Mouse (Mus musculus): ENCODE results near the gene Bet1l. TPM values are rescaled to one million over a fixed set of nuclear protein-coding genes. Genes with fewer than 3 reads are reported as not detected.

Gene Bet1l
- polyA plus RNA-seq, 1 experiment from 2014 or later: 39.5 TPM

DNA sequence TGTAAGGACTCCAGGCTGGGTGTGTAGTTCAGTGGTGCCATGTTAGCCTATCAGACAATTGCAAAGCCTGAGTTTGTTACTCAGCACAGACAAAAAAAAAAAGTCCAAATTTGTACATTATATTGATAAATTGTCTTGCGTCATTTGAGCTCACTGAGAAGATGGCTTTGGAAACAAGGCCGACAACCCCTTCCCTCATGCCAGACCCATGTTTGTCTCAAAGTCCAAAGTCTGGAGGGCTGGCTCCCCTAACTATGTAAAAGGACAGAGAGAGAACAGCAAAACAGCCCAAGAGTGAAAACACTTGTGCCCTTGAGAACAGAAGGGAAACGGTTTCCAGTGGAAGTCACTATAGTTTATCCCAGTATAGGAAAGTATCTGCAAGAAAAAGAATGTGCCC is 23.0 kb upstream of the Bet1l start:
- Histone ChIP-seq H3K9ac (ENCODE audit: low read length) (peak overlapping the region; percentile 80), H3K36me3 (ENCODE audit: control insufficient read depth, insufficient read depth, low read length) (peaks cover 47% of the 10 kb centered on the region), H3K4me3 (ENCODE audit: control insufficient read depth in 1 of 2, insufficient read depth in 1 of 2, low read depth in 1 of 2, low read length in 2 of 2) (peak overlapping the region in 1 of 2 experiments; percentile 76; a peak in 2 of 4 replicates), H3K4me2 (ENCODE audit: low read length) (peak overlapping the region; percentile 74), H3K27ac (replicated peaks in 1 of 2; ENCODE audit: control insufficient read depth in 1 of 2, insufficient read depth in 1 of 2, low read depth in 2 of 2, low read length in 2 of 2) (peak overlapping the region in 1 of 2 experiments; percentile 86; a peak in 2 of 4 replicates), H3K27me3 (ENCODE audit: control insufficient read depth, insufficient read depth, low read length) (no peaks in the 10 kb centered on the region), H3K4me1 (ENCODE audit: control insufficient read depth in 2 of 2, insufficient read depth in 2 of 2, low read length in 2 of 2) (peaks cover 3 to 9% of the 10 kb centered on the region in 2 experiments; a peak in 2 of 4 replicates), H3K9me3 (ENCODE audit: control insufficient read depth, low read length) (no peaks in the 10 kb centered on the region)
- ATAC-seq (ENCODE audit: insufficient number of reproducible peaks, insufficient read depth, low FRiP score, low read depth): no peak
- whole genome bisulfite sequencing: 82% methylated on average over 3 of the region's 3 CpGs

DNA sequence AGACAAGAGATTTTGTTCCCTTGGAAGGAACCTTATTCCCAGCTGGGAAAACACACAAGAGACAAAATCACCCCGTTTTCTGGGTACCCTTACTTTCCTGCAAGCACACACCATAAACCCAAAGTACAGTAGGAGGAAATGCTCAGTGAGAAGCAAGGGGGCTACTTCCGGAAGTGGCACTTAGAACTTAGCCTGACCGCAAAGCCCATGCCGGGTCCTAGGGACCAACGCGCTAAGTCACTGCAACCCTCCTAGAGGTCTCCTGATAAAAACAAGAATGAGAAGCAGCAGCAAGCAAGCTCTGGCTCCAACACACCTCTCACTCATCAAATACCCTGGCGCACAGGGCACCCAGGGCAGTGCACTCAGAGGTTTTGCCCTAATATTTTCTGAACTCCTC is 22.0 kb upstream of the Bet1l start:
- Histone ChIP-seq H3K36me3 (ENCODE audit: control insufficient read depth, insufficient read depth, low read length) (peaks cover 49% of the 10 kb centered on the region), H3K4me3 (ENCODE audit: control insufficient read depth in 1 of 2, insufficient read depth in 1 of 2, low read depth in 1 of 2, low read length in 2 of 2) (no peak overlapping the region), H3K4me2 (ENCODE audit: low read length) (no peak overlapping the region), H3K9ac (ENCODE audit: low read length) (no peak overlapping the region), H3K9me3 (ENCODE audit: control insufficient read depth, low read length) (no peaks in the 10 kb centered on the region), H3K27ac (replicated peaks in 1 of 2; ENCODE audit: control insufficient read depth in 1 of 2, insufficient read depth in 1 of 2, low read depth in 2 of 2, low read length in 2 of 2) (no peak overlapping the region), H3K27me3 (ENCODE audit: control insufficient read depth, insufficient read depth, low read length) (no peaks in the 10 kb centered on the region), H3K4me1 (ENCODE audit: control insufficient read depth in 2 of 2, insufficient read depth in 2 of 2, low read length in 2 of 2) (peaks cover 3 to 9% of the 10 kb centered on the region in 2 experiments; a peak in 2 of 4 replicates)
- WGBS: 79% methylated on average over 7 of the region's 7 CpGs
- no peak for ATAC-seq (ENCODE audit: insufficient number of reproducible peaks, insufficient read depth, low FRiP score, low read depth)

DNA sequence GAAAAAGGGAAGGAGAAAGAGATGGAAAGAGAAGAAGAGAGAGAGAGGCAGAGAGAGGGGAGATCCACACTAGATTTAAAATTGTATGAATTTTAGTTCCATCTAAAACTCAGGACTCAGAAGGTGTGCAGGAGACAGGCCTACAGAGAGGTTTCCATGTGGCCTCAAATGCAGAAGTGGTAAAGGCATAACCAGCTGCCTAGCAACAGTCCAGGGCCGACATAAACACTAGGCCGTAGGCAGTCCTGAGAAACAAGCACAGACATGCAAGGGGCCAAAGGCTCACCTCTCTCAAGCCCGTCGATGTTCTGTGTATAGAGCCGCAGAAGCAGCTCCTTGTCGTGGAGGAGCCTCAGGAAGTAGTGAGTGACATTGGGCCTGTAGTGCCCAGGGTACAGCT is 20.0 kb upstream of the Bet1l start:
- peaks cover 58% of the 10 kb centered on the region for H3K36me3 ChIP-seq (ENCODE audit: control insufficient read depth, insufficient read depth, low read length)
- 82% methylated on average over 6 of the region's 6 CpGs for WGBS
- H3K27ac ChIP-seq (replicated peaks in 1 of 2; ENCODE audit: control insufficient read depth in 1 of 2, insufficient read depth in 1 of 2, low read depth in 2 of 2, low read length in 2 of 2): no peak overlapping the region
- H3K27me3 ChIP-seq (ENCODE audit: control insufficient read depth, insufficient read depth, low read length): no peaks in the 10 kb centered on the region
- H3K9me3 ChIP-seq (ENCODE audit: control insufficient read depth, low read length): no peaks in the 10 kb centered on the region
- no peak overlapping the region for H3K4me3 ChIP-seq (ENCODE audit: control insufficient read depth in 1 of 2, insufficient read depth in 1 of 2, low read depth in 1 of 2, low read length in 2 of 2)
- H3K9ac ChIP-seq (ENCODE audit: low read length): no peak overlapping the region
- ATAC-seq (ENCODE audit: insufficient number of reproducible peaks, insufficient read depth, low FRiP score, low read depth): no peak
- H3K4me1 ChIP-seq (ENCODE audit: control insufficient read depth in 2 of 2, insufficient read depth in 2 of 2, low read length in 2 of 2): peaks cover 3 to 4% of the 10 kb centered on the region in 2 experiments; a peak in 1 of 4 replicates
- H3K4me2 ChIP-seq (ENCODE audit: low read length): no peak overlapping the region

DNA sequence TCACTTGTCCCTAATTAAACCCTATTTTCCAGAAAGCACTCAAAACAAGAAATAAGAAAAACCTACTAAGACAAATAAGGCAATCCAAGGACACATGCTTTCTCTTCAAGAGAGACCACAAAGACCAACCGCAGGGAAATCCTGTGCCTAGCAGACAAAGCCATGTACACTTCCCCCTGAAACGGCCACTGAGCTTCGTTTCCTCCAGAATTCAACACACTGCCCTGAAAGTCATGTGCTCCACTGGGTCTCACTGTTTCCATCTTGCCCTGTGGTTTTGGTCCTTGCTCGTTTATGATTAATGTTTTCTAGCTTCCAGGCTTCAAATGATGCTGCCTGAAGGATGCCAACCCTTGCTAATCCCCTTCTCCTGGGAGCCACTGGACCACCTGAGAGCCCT is 16.8 kb upstream of the Bet1l start:
- Histone ChIP-seq H3K36me3 (ENCODE audit: control insufficient read depth, insufficient read depth, low read length) (peaks cover 87% of the 10 kb centered on the region), H3K4me2 (ENCODE audit: low read length) (no peak overlapping the region), H3K4me1 (ENCODE audit: control insufficient read depth in 2 of 2, insufficient read depth in 2 of 2, low read length in 2 of 2) (no peaks in the 10 kb centered on the region), H3K27ac (replicated peaks in 1 of 2; ENCODE audit: control insufficient read depth in 1 of 2, insufficient read depth in 1 of 2, low read depth in 2 of 2, low read length in 2 of 2) (no peak overlapping the region), H3K4me3 (ENCODE audit: control insufficient read depth in 1 of 2, insufficient read depth in 1 of 2, low read depth in 1 of 2, low read length in 2 of 2) (no peak overlapping the region), H3K27me3 (ENCODE audit: control insufficient read depth, insufficient read depth, low read length) (no peaks in the 10 kb centered on the region), H3K9me3 (ENCODE audit: control insufficient read depth, low read length) (no peaks in the 10 kb centered on the region), H3K9ac (ENCODE audit: low read length) (no peak overlapping the region)
- no peak for ATAC-seq (ENCODE audit: insufficient number of reproducible peaks, insufficient read depth, low FRiP score, low read depth)
- WGBS: 86% methylated on average over 4 of the region's 4 CpGs

DNA sequence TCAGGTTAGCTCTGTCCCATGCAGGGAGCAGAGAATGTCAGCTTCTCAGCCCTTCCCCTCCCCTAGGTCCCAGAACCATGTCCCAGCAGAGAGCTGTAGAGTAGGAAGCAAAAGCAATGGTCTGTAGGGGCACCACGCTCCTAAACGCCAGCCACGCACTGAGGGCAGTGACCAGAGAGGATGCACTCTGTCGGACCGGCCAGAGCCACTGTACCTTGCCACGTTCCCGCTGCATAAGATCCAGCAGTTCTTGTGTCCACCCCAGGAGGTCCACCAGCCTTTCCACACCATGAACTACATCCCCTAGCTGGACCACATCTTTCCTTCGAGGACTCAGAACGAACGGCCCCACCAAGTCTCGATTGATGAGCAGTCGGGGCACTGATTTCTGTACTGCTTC is 7.4 kb upstream of the Bet1l start:
- peaks cover 91% of the 10 kb centered on the region for H3K36me3 ChIP-seq (ENCODE audit: control insufficient read depth, insufficient read depth, low read length)
- no peaks in the 10 kb centered on the region for H3K4me1 ChIP-seq (ENCODE audit: control insufficient read depth in 2 of 2, insufficient read depth in 2 of 2, low read length in 2 of 2)
- WGBS: 86% methylated on average over 12 of the region's 12 CpGs
- H3K27me3 ChIP-seq (ENCODE audit: control insufficient read depth, insufficient read depth, low read length): no peaks in the 10 kb centered on the region
- H3K9ac ChIP-seq (ENCODE audit: low read length): no peak overlapping the region
- H3K9me3 ChIP-seq (ENCODE audit: control insufficient read depth, low read length): no peaks in the 10 kb centered on the region
- H3K4me3 ChIP-seq (ENCODE audit: control insufficient read depth in 1 of 2, insufficient read depth in 1 of 2, low read depth in 1 of 2, low read length in 2 of 2): no peak overlapping the region
- H3K4me2 ChIP-seq (ENCODE audit: low read length): no peak overlapping the region
- H3K27ac ChIP-seq (replicated peaks in 1 of 2; ENCODE audit: control insufficient read depth in 1 of 2, insufficient read depth in 1 of 2, low read depth in 2 of 2, low read length in 2 of 2): no peak overlapping the region
- ATAC-seq (ENCODE audit: insufficient number of reproducible peaks, insufficient read depth, low FRiP score, low read depth): no peak

DNA sequence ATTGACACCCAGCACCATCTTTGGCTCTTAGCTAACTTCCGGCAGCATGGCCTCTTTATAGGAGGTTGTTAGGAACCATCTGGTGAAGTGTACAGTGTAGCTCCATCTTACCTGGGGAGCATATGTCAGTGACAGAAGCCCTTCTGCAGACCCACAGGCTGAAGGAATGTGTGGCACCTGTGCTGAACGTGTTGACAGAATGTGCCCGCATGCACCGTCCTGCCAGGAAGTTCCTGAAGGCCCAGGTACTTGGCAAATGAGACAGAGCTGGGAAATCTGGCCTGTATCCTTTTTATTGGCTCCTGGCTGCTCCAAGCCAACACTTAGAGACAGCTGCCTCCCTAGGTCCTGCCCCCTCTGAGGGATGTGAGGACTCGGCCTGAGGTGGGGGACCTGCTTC is 3.4 kb upstream of the Bet1l start:
- Histone ChIP-seq H3K4me2 (ENCODE audit: low read length) (no peak overlapping the region), H3K9me3 (ENCODE audit: control insufficient read depth, low read length) (no peaks in the 10 kb centered on the region), H3K9ac (ENCODE audit: low read length) (no peak overlapping the region), H3K36me3 (ENCODE audit: control insufficient read depth, insufficient read depth, low read length) (peaks cover 72% of the 10 kb centered on the region), H3K27me3 (ENCODE audit: control insufficient read depth, insufficient read depth, low read length) (no peaks in the 10 kb centered on the region), H3K4me1 (ENCODE audit: control insufficient read depth in 2 of 2, insufficient read depth in 2 of 2, low read length in 2 of 2) (peaks cover 8 to 14% of the 10 kb centered on the region in 2 experiments), H3K4me3 (ENCODE audit: control insufficient read depth in 1 of 2, insufficient read depth in 1 of 2, low read depth in 1 of 2, low read length in 2 of 2) (no peak overlapping the region), H3K27ac (replicated peaks in 1 of 2; ENCODE audit: control insufficient read depth in 1 of 2, insufficient read depth in 1 of 2, low read depth in 2 of 2, low read length in 2 of 2) (no peak overlapping the region)
- no peak for ATAC-seq (ENCODE audit: insufficient number of reproducible peaks, insufficient read depth, low FRiP score, low read depth)
- WGBS: 80% methylated on average over 5 of the region's 5 CpGs

DNA sequence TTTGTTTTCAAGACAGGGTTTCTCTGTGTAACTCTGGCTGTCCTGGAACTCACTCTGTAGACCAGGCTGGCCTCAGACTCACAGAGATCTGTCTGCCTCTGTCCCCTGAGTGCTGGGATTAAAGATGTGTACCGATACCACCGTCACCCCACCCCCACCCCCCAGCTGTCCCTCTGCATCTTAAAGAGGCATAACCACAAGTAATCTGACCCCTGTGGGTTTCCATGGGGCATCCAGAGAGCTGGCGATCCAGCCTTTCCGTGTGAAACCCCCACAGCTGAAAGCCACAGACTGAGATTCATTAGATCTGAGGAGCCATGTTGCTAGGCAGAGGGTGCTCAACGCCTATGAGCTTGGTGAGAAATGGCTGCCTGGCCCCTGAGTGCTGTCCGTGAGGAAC is 2.6 kb upstream of the Bet1l start:
- no peak overlapping the region for H3K4me3 ChIP-seq (ENCODE audit: control insufficient read depth in 1 of 2, insufficient read depth in 1 of 2, low read depth in 1 of 2, low read length in 2 of 2)
- no peak overlapping the region for H3K27ac ChIP-seq (replicated peaks in 1 of 2; ENCODE audit: control insufficient read depth in 1 of 2, insufficient read depth in 1 of 2, low read depth in 2 of 2, low read length in 2 of 2)
- H3K9ac ChIP-seq (ENCODE audit: low read length): no peak overlapping the region
- no peaks in the 10 kb centered on the region for H3K9me3 ChIP-seq (ENCODE audit: control insufficient read depth, low read length)
- WGBS: 80% methylated on average over 6 of the region's 6 CpGs
- H3K36me3 ChIP-seq (ENCODE audit: control insufficient read depth, insufficient read depth, low read length): peaks cover 67% of the 10 kb centered on the region
- no peak for ATAC-seq (ENCODE audit: insufficient number of reproducible peaks, insufficient read depth, low FRiP score, low read depth)
- no peak overlapping the region for H3K4me2 ChIP-seq (ENCODE audit: low read length)
- peaks cover 11 to 19% of the 10 kb centered on the region in 2 experiments for H3K4me1 ChIP-seq (ENCODE audit: control insufficient read depth in 2 of 2, insufficient read depth in 2 of 2, low read length in 2 of 2)
- H3K27me3 ChIP-seq (ENCODE audit: control insufficient read depth, insufficient read depth, low read length): no peaks in the 10 kb centered on the region

DNA sequence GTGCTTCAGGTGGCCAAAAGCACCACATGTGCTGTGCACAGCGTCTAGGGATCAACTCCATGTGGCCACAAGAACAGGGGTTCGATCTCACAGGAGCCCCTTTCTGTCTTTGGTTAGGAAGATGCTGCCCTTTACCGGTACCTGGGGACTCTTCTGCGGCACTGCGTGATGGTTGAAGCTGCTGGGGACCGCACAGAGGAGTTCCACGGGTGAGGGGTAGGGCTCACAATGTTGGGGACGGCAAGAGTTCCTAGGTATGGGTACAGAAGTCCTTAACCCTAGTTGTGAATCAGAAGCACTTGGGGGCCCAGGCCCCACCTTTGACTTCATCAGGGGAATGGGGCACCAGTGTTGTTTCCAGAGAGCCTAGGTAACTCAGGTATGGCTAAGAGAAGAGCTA is 1.4 kb upstream of the Bet1l start:
- peaks cover 11 to 21% of the 10 kb centered on the region in 2 experiments for H3K4me1 ChIP-seq (ENCODE audit: control insufficient read depth in 2 of 2, insufficient read depth in 2 of 2, low read length in 2 of 2)
- peak overlapping the region; percentile 83 for H3K4me2 ChIP-seq (ENCODE audit: low read length)
- no peak overlapping the region for H3K9ac ChIP-seq (ENCODE audit: low read length)
- no peaks in the 10 kb centered on the region for H3K27me3 ChIP-seq (ENCODE audit: control insufficient read depth, insufficient read depth, low read length)
- ATAC-seq (ENCODE audit: insufficient number of reproducible peaks, insufficient read depth, low FRiP score, low read depth): no peak
- H3K4me3 ChIP-seq (ENCODE audit: control insufficient read depth in 1 of 2, insufficient read depth in 1 of 2, low read depth in 1 of 2, low read length in 2 of 2): no peak overlapping the region
- WGBS: 91% methylated on average over 8 of the region's 8 CpGs
- H3K36me3 ChIP-seq (ENCODE audit: control insufficient read depth, insufficient read depth, low read length): peaks cover 63% of the 10 kb centered on the region
- H3K9me3 ChIP-seq (ENCODE audit: control insufficient read depth, low read length): no peaks in the 10 kb centered on the region
- no peak overlapping the region for H3K27ac ChIP-seq (replicated peaks in 1 of 2; ENCODE audit: control insufficient read depth in 1 of 2, insufficient read depth in 1 of 2, low read depth in 2 of 2, low read length in 2 of 2)
